Mouse (Mus musculus) bone marrow, adult 2 months (tissue): ENCODE data around the gene 4931406C07Rik.

Source experiments
- CTCF ChIP-seq: fragments of 200-500 bp; IDR thresholded peaks from 2 replicates; pipeline ENCODE4 v1.5.1; 2011; ENCODE audit warnings: low read length, control low read depth; ENCODE audit not compliant: control insufficient read depth, insufficient read depth
- POLR2A ChIP-seq: fragments of 200-500 bp; IDR thresholded peaks from 2 replicates; pipeline ENCODE4 v1.6.1; 2011; ENCODE audit warnings: low read depth, mild to moderate bottlenecking, control low read depth, low read length, borderline replicate concordance; ENCODE audit not compliant: control insufficient read depth

GRCm38 (mm10) chr9:15261980-15262379, 44.3 kb downstream of the 4931406C07Rik start:
- TF ChIP-seq CTCF: no peak
- no peak for TF ChIP-seq POLR2A
